Mouse (Mus musculus): ENCODE results near the gene Nt5c3b. TPM values are rescaled to one million over a fixed set of nuclear protein-coding genes. Genes with fewer than 3 reads are reported as not detected.

Nt5c3b gene
- 166 TPM for polyA plus RNA-seq (2017; shearing (Covaris generic))

GRCm38 (mm10) chr11:100441797-100442196, at the start of gene Nt5c3b, which contains the start of gene Klhl10:
Gene Nt5c3b, minus strand, starts transcription at chr11:100441808.
Gene Klhl10, plus strand, starts transcription at chr11:100441917.

GRCm38 (mm10) chr11:100472197-100472934, 30.8 kb upstream of the Nt5c3b start, which contains the start of gene Klhl11:
Gene Klhl11, minus strand, starts transcription at chr11:100472741.

GRCm38 (mm10) chr11:100414914-100415822, 26.4 kb downstream of the Nt5c3b start, which contains the start of gene Fkbp10:
Gene Fkbp10, plus strand, starts transcription at chr11:100415697.

GRCm38 (mm10) chr11:100414021-100414913, 27.3 kb downstream of the Nt5c3b start, which contains the start of gene P3h4:
Gene P3h4, minus strand, starts transcription at chr11:100414836.

GRCm38 (mm10) chr11:100397600-100398389, 43.8 kb downstream of the Nt5c3b start, which contains the start of gene Jup:
Gene Jup, minus strand, starts transcription at chr11:100397763.

Other genes starting within 250 kb of the Nt5c3b start
- not detected for gene Krt9, start 248.6 kb downstream of the Nt5c3b start, polyA plus RNA-seq (2017; shearing (Covaris generic))
- not detected for gene Krt14, start 234.3 kb downstream of the Nt5c3b start, polyA plus RNA-seq (2017; shearing (Covaris generic))
- gene Krt16, start 192.9 kb downstream of the Nt5c3b start, polyA plus RNA-seq (2017; shearing (Covaris generic)): not detected
- gene Krt17, start 180.8 kb downstream of the Nt5c3b start, polyA plus RNA-seq (2017; shearing (Covaris generic)): 3.8 TPM
- gene Krt42, start 171.9 kb downstream of the Nt5c3b start, polyA plus RNA-seq (2017; shearing (Covaris generic)): not detected
- 3,233 TPM for gene Eif1, start 121.9 kb downstream of the Nt5c3b start, polyA plus RNA-seq (2017; shearing (Covaris generic))
- not detected for gene Gast, start 107.4 kb downstream of the Nt5c3b start, polyA plus RNA-seq (2017; shearing (Covaris generic))
- gene Hap1, start 85.7 kb downstream of the Nt5c3b start, polyA plus RNA-seq (2017; shearing (Covaris generic)): 2.6 TPM
- gene Jup, start 44.0 kb downstream of the Nt5c3b start, polyA plus RNA-seq (2017; shearing (Covaris generic)): 2.5 TPM
- not detected for gene P3h4, start 27.0 kb downstream of the Nt5c3b start, polyA plus RNA-seq (2017; shearing (Covaris generic))
- gene Fkbp10, start 26.1 kb downstream of the Nt5c3b start, polyA plus RNA-seq (2017; shearing (Covaris generic)): not detected
- gene Klhl10, start 109 bp upstream of the Nt5c3b start, polyA plus RNA-seq (2017; shearing (Covaris generic)): 0.45 TPM
- gene Klhl11, start 30.9 kb upstream of the Nt5c3b start, polyA plus RNA-seq (2017; shearing (Covaris generic)): 2.9 TPM
- gene Acly, start 86.2 kb upstream of the Nt5c3b start, polyA plus RNA-seq (2017; shearing (Covaris generic)): 206 TPM
- 0.15 TPM for gene Ttc25, start 103.8 kb upstream of the Nt5c3b start, polyA plus RNA-seq (2017; shearing (Covaris generic))
- gene Cnp, start 133.1 kb upstream of the Nt5c3b start, polyA plus RNA-seq (2017; shearing (Covaris generic)): 425 TPM
- gene Nkiras2, start 177.4 kb upstream of the Nt5c3b start, polyA plus RNA-seq (2017; shearing (Covaris generic)): 33.4 TPM
- 661 TPM for gene Dnajc7, start 178.4 kb upstream of the Nt5c3b start, polyA plus RNA-seq (2017; shearing (Covaris generic))